Mouse (Mus musculus) stomach, embryonic 14.5 days (tissue): ENCODE measurements around the gene Lztr1. TPM values are rescaled to one million over a fixed set of nuclear protein-coding genes. Genes with fewer than 3 reads are reported as not detected.

Experiments used
- ATAC-seq: fragments of 200-750 bp; cut with Nextera tagmentation; 2 replicates; pipeline ENCODE4 v1.8.0; 2017; ENCODE audit warnings: low read depth, moderate TSS enrichment; ENCODE audit not compliant: insufficient number of reproducible peaks, insufficient read depth, low FRiP score
- H3K27ac ChIP-seq: fragments of 300-500 bp; sonication (generic); 2 replicates; pipeline ENCODE4 v1.5.1; 2014; ENCODE audit warnings: mild to moderate bottlenecking, low read length, moderate library complexity, mixed read lengths
- H3K27me3 ChIP-seq: fragments of 300-500 bp; sonication (generic); 2 replicates; pipeline ENCODE4 v1.6.1; 2014; ENCODE audit warnings: low read length, control low read depth, mixed read lengths; ENCODE audit not compliant: control insufficient read depth, insufficient read depth
- H3K36me3 ChIP-seq: fragments of 300-500 bp; sonication (generic); 2 replicates; pipeline ENCODE4 v1.6.1; 2014; ENCODE audit warnings: mild to moderate bottlenecking, control low read depth, low read length, moderate library complexity, mixed read lengths; ENCODE audit not compliant: control insufficient read depth, insufficient read depth
- H3K4me1 ChIP-seq: fragments of 300-500 bp; sonication (generic); 2 replicates; pipeline ENCODE4 v1.6.1; 2014; ENCODE audit warnings: low read length, control low read depth, mixed read lengths; ENCODE audit not compliant: control insufficient read depth, insufficient read depth
- H3K4me2 ChIP-seq: fragments of 300-500 bp; sonication (generic); replicated peaks from 2 replicates; pipeline ENCODE4 v1.6.1; 2014; ENCODE audit warnings: low read depth, low read length, control low read depth
- H3K4me3 ChIP-seq: fragments of 300-500 bp; sonication (generic); 2 replicates; pipeline ENCODE4 v1.5.1; 2014; ENCODE audit warnings: low read depth, low read length, control low read depth
- H3K9ac ChIP-seq: fragments of 300-500 bp; sonication (generic); replicated peaks from 2 replicates; pipeline ENCODE4 v1.6.1; 2014; ENCODE audit warnings: low read depth, mild to moderate bottlenecking, control low read depth, low read length, moderate library complexity, mixed read lengths
- H3K9me3 ChIP-seq: fragments of 300-500 bp; sonication (generic); 2 replicates; pipeline ENCODE4 v1.6.1; 2016; ENCODE audit warnings: low read depth, low read length, control low read depth; ENCODE audit not compliant: control insufficient read depth
- WGBS: fragments of 180-500 bp; shearing (Covaris S2); extraction: QIAGEN DNeasy Blood & Tissue Kit; methylation state at CpG from one replicate; pipeline ENCODE4 v1.1.7; 2014; 5-methylcytosine and 5-hydroxymethylcytosine counted together
- polyA plus RNA-seq: library from polyadenylated mRNA; unstranded; fragments of >200 nt; fragmentation: Nextera tagmentation; extraction: Ambion mirVana; gene quantifications from 2 replicates; pipeline ENCODE4 v1.2.1, GENCODE M21; 2014

The Lztr1 gene
- polyA plus RNA-seq, 1 experiment from 2014 or later, result 78.6 TPM

DNA sequence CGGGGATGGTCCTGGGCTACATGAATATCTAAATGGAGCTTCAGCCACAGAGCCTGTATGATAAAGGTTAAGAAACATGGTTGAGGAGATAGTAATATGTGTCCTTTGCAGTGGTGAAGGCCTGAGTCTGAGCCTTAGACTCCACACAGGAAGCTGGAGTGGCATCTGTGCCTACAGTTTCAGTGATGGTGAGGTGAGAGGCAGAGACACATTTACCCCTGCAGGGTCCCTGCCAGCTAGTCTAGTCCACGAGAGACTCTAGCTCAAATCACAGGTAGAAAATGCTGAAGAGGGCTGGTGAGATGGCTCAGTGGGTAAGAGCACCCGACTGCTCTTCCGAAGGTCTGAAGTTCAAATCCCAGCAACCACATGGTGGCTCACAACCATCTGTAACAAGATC, 33.2 kb upstream of the Lztr1 start:
- 93% methylated on average over 4 of the region's 4 CpGs for WGBS
- H3K4me3 ChIP-seq, result no peak overlapping the region

DNA sequence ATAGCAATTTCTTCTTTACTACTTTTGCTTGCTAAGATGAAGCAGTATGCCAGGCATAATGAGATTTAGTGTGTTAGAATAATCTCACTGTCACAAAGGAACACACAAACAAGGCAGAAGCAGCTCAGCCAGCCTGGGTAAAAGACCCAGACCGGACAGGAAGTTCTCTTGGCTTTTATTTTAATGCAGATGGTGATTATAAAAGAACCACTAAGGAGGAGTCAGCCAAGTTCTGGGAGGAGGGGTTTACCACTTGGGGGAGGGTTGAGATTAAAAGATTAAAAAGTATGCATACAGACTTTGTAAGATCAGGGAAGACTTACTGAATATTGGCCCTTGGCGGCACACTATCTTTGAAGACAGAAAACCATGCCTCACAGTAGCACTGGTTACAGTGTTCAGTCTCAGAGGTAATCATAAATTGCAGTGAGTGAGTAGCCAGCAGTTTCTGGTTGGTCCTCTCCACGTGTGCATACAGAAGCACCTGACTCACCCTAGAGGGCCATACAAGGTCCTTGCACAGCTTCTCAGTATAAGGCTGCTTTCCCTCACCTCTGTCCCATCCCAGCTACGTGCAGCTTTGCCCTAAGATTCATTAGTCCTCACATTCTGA, 30.1 kb upstream of the Lztr1 start:
- H3K9me3 ChIP-seq, result no peaks in the 10 kb centered on the region
- H3K4me2 ChIP-seq, result no peak overlapping the region
- H3K36me3 ChIP-seq, result peaks cover 13% of the 10 kb centered on the region
- H3K4me3 ChIP-seq, result no peak overlapping the region
- no peak overlapping the region for H3K27ac ChIP-seq
- no peaks in the 10 kb centered on the region for H3K27me3 ChIP-seq
- 79% methylated on average over 4 of the region's 4 CpGs for WGBS
- no peaks in the 10 kb centered on the region for H3K4me1 ChIP-seq
- ATAC-seq, result no peak
- no peak overlapping the region for H3K9ac ChIP-seq

More for the DNA sequence above, 33.2 kb upstream of the Lztr1 start:
- Histone ChIP-seq H3K9ac (no peak overlapping the region), H3K9me3 (no peaks in the 10 kb centered on the region), H3K4me1 (no peaks in the 10 kb centered on the region), H3K4me2 (no peak overlapping the region), H3K27ac (no peak overlapping the region), H3K36me3 (peaks cover 16% of the 10 kb centered on the region), H3K27me3 (no peaks in the 10 kb centered on the region)
- no peak for ATAC-seq

DNA sequence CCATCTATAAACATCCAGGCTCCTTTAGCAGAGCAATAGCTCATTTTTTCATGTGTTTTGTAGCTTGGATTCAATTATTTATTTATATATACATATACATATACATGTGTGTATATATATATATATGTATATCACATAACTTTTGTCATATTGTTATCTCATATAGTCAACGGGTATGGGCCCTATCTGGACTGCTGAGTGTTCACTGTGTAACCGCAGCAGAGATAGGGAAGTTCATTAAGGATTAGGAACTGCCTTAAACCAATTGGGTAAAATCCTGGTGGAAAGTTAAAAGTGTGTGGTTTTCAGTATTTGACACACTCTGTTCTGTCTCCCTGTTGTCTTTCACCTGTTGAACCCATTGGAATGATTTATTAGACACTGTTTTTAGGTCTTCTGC, 27.0 kb upstream of the Lztr1 start:
- Histone ChIP-seq H3K36me3 (peaks cover 35% of the 10 kb centered on the region), H3K9me3 (no peaks in the 10 kb centered on the region), H3K9ac (no peak overlapping the region), H3K27ac (no peak overlapping the region), H3K27me3 (no peaks in the 10 kb centered on the region), H3K4me1 (no peaks in the 10 kb centered on the region), H3K4me3 (no peak overlapping the region), H3K4me2 (no peak overlapping the region)
- ATAC-seq, result no peak
- 78% methylated on average over 2 of the region's 2 CpGs for WGBS

DNA sequence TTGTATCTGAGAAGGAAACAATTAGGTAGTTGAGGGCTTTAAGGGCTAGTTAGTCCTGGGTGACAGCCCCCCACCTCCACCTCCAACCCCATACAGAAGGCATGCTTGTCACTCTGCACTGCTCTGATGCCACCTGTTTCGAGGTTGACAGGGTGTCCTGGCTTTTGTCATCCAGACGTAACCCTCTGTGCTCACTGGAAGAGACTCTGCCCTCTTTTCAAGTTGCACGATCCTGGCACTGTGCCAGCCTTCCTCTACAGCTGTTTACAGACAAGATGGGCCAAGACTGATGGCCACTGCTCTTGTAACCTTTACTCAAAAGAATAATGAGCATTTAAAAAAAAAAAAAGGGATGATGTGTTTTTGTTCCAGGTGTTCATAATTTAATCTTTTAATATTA, 22.0 kb upstream of the Lztr1 start:
- Histone ChIP-seq H3K36me3 (peaks cover 41% of the 10 kb centered on the region), H3K9ac (no peak overlapping the region), H3K27me3 (0 out of 2 replicates have a peak, but pooled peaks cover 2% of the 10 kb centered on the region), H3K4me3 (no peak overlapping the region), H3K4me2 (no peak overlapping the region), H3K4me1 (no peaks in the 10 kb centered on the region), H3K9me3 (no peaks in the 10 kb centered on the region), H3K27ac (no peak overlapping the region)
- 16% methylated on average over 3 of the region's 3 CpGs for WGBS
- no peak for ATAC-seq

DNA sequence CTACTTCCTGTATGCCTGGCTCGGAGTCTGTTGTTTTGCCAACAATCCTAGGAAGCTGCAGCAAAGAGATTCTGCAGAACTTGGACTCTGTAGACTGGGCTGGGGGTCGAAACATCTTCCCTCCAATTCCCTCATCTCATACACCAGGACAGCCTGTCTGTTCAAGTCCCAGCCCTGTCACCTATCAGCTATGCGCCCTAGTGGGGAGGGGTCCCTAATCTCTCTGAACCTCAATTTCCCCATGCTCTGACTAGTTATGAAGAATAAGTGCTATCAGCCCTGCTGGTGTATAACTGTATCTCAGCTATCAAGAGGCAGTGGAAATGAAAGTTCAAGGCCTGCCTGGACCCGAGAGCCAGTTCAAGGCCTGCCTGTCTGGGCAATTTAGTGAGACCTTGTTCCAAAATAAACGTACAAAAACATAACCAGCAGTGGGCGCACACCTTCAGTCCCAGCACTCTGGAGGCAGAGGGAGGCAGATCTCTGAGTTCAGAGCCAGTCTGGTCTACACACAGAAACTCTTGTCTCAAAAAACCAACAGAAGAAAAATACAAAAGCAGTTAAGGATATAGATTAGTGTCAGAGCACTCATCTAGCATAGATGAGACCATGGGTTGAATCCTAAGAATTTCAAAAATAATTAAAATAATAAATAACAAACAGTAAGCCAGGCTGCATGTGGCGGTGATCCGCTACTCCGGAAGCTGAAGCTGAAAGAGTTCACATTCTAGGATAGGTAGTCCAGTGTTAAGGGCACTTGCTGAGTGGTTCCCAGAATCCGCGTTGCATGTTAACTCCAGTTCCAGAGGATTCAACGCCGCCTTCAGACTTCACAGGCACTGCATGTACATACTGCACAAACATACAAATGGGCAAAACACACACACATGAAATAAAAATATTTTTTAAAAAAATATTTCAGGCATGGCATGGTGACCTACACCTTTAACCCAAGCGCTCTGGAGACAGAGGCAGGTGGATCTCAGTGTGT, 19.7 kb upstream of the Lztr1 start:
- 0 out of 2 replicates have a peak, but pooled peaks cover 2% of the 10 kb centered on the region for H3K27me3 ChIP-seq
- no peak overlapping the region for H3K9ac ChIP-seq
- peaks cover 31% of the 10 kb centered on the region for H3K36me3 ChIP-seq
- peak overlapping the region; percentile 69 for H3K4me2 ChIP-seq
- H3K27ac ChIP-seq, result no peak overlapping the region
- WGBS, result 49% methylated on average over 14 of the region's 14 CpGs
- H3K4me3 ChIP-seq, result peak overlapping the region; percentile 31
- H3K4me1 ChIP-seq, result no peaks in the 10 kb centered on the region
- H3K9me3 ChIP-seq, result no peaks in the 10 kb centered on the region
- no peak; the same call in 1 of the 2 replicates for ATAC-seq

DNA sequence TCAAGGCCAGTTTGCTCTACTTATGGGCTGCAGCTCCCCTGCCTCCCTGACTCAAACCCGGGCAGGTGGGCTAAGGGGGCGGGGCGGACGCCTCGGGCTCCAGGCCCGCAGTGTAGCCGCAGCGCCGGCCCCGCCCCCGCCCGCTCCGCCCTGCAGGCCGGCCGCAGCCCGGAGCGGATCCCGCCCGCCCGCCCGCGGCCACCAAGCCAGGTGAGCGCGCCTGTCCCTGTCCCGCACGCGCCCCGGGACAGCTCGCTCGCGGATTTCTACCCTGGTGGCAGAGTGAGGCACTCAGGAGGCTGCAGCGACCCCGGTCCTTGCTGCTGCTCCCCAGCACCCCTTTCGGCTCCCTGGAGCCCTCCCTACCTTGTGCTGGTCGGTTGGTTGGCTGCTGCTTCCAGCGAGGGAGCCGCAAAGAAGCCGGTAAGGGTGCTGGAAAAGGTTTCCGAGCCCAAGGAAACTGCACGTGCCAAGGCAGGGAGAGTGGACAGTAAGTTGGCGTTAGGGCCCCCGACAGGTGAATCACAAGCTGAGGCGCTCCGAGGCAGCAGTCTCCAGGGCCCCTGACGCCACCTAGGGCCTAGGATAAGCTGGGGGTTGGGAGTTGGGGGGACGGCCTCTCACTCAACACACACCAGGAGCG, 18.9 kb upstream of the Lztr1 start, which contains the start of gene Aifm3:
Aifm3 (plus strand) TSS at position 143 of the 643 bp plus-strand sequence.
- Histone ChIP-seq H3K4me3 (peak within 1 kb of the TSS; percentile 31), H3K27ac (no peak within 1 kb of the TSS), H3K4me1 (no peaks in the 10 kb centered on the region), H3K4me2 (peak within 1 kb of the TSS; percentile 69), H3K9ac (no peak within 1 kb of the TSS), H3K27me3 (0 out of 2 replicates have a peak, but pooled peaks cover 2% of the 10 kb centered on the region), H3K36me3 (peaks cover 23% of the 10 kb centered on the region), H3K9me3 (no peaks in the 10 kb centered on the region)
- WGBS, result 1% methylated on average over 46 of the region's 47 CpGs
- ATAC-seq, result peak; percentile 81

DNA sequence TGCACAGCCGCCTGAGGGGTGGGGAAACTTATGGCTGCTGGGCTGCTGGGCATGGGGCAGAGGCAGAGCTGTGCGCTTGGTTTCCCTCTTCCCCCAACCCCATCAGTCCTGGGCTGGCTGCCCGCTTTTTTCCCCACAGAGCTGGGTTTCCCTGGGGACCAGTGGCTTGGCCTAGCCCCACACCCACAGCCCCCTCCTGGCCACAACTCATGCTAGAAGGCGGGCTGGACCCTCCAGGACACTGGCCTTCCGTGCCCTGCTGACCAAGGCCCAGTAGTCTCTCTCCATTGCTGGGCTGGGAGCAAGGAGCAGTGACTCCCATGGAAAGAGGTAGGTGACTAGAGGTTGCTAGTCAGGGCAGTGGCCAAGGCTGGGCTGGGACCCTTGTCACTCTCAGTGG, 17.3 kb upstream of the Lztr1 start:
- H3K9me3 ChIP-seq, result no peaks in the 10 kb centered on the region
- no peak overlapping the region for H3K4me2 ChIP-seq
- 0 out of 2 replicates have a peak, but pooled peaks cover 2% of the 10 kb centered on the region for H3K27me3 ChIP-seq
- 85% methylated on average over 5 of the region's 5 CpGs for WGBS
- no peak overlapping the region for H3K4me3 ChIP-seq
- H3K27ac ChIP-seq, result no peak overlapping the region
- no peaks in the 10 kb centered on the region for H3K4me1 ChIP-seq
- no peak for ATAC-seq
- peaks cover 9% of the 10 kb centered on the region for H3K36me3 ChIP-seq
- no peak overlapping the region for H3K9ac ChIP-seq

DNA sequence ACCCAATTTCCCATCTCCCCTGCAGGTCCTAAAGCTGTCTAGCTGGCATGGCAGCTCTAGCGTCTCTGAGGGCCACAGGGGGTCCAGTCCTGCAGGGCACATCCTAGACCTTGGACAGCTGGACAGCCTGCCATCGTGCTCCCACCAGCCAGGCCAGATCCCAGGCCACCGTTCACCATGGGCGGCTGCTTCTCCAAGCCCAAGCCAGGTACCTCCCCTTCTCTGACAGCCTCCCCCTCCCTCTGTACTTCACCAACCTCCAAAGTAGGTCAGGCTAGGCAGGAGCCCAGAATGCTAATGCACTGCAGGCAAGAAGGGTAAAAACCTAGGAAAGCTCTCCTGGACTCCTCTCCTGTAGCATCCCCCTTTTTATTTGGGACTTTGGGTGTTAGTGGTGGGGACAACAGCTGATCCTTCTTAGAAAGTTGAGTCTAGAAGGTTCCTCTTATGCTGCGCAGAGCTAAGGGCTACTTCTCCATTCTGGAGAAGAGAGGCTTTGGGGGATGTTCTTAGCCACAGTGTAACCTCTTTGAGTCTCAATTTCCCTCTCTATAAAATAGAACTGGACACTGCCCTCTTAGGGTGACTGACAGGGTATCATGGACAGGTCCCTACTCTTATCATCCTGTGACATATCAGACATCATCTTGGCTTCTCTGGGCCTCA, 16.5 kb upstream of the Lztr1 start:
- Histone ChIP-seq H3K4me2 (no peak overlapping the region), H3K9ac (no peak overlapping the region), H3K27me3 (0 out of 2 replicates have a peak, but pooled peaks cover 2% of the 10 kb centered on the region), H3K9me3 (no peaks in the 10 kb centered on the region), H3K4me3 (no peak overlapping the region), H3K36me3 (peaks cover 9% of the 10 kb centered on the region), H3K27ac (no peak overlapping the region), H3K4me1 (no peaks in the 10 kb centered on the region)
- 69% methylated on average over 5 of the region's 5 CpGs for whole genome bisulfite sequencing
- no peak for ATAC-seq
